Comparison of ENCODE assay signal across 14 mouse cellular contexts in genomic region chr17:67889481-67890325, GRCm38 (mm10).
DNase-seq lines count a peak whose midpoint lies in the region; ATAC-seq and TF ChIP-seq lines count a peak whose summit lies in the region.
"Had no signal": no experiment of that assay in that cellular context is flagged by ENCODE, and none has a peak within 500 bp of the region (broad histone marks: within the 10 kb centered on the region; RNA-seq: fewer than 3 reads in every experiment).

No protein-coding gene starts in this region.

- H3K27ac ChIP-seq in gastrocnemius, adult 2 months: peak overlapping the region; percentile 78
- no peak overlapping the region for H3K27ac ChIP-seq in lung, postnatal 0 days (ENCODE audit: low read length)
- H3K27ac ChIP-seq in heart, embryonic 10.5 days: no peak overlapping the region
- H3K27ac ChIP-seq: hindbrain, embryonic 14.5 days; kidney, postnatal 0 days; limb, embryonic 13.5 days; neural tube, embryonic 15.5 days had no signal

- no peak overlapping the region for H3K9ac ChIP-seq in lung, postnatal 0 days (replicated peaks; ENCODE audit: low read depth)
- H3K9ac ChIP-seq: hindbrain, embryonic 14.5 days; limb, embryonic 13.5 days; neural tube, embryonic 15.5 days had no signal

- intact Hi-C loops in gastrocnemius, adult 2 months (cut with DNase I): no loop called here

- no peak for TF ChIP-seq EP300 in lung, postnatal 0 days (IDR thresholded peaks at IDR 0.05)

- no peaks in the 10 kb centered on the region; the same call in 1 of the 2 replicates for H3K4me1 ChIP-seq in lung, postnatal 0 days (ENCODE audit: insufficient read depth, low read depth, low read length)
- H3K4me1 ChIP-seq in heart, embryonic 10.5 days: peaks cover 17% of the 10 kb centered on the region
- H3K4me1 ChIP-seq: limb, embryonic 13.5 days; neural tube, embryonic 15.5 days had no signal

- peak overlapping the region; percentile 46 for H3K4me3 ChIP-seq in gastrocnemius, adult 2 months
- no peak overlapping the region for H3K4me3 ChIP-seq in lung, postnatal 0 days (ENCODE audit: low read depth, low read length)
- no peak overlapping the region for H3K4me3 ChIP-seq in heart, embryonic 10.5 days
- H3K4me3 ChIP-seq: limb, embryonic 13.5 days; neural tube, embryonic 15.5 days had no signal

- 45% methylated on average over 20 of the region's 20 CpGs for WGBS in lung, postnatal 0 days
- 56% methylated on average over 20 of the region's 20 CpGs for WGBS in heart, embryonic 10.5 days

- H3K27me3 ChIP-seq in lung, postnatal 0 days (replicated peaks; ENCODE audit: insufficient read depth, low read length): no peaks in the 10 kb centered on the region
- H3K27me3 ChIP-seq in heart, embryonic 10.5 days (ENCODE audit: insufficient read depth, poor library complexity, severe bottlenecking): no peaks in the 10 kb centered on the region
- H3K27me3 ChIP-seq: limb, embryonic 13.5 days; neural tube, embryonic 15.5 days had no signal

- no peak for TF ChIP-seq CTCF in gastrocnemius, adult 2 months (IDR thresholded peaks at IDR 0.05)
- TF ChIP-seq CTCF in lung, postnatal 0 days (IDR thresholded peaks at IDR 0.05): no peak

- peak; percentile 37 for ATAC-seq in lung, postnatal 0 days

- H3K4me2 ChIP-seq in lung, postnatal 0 days (replicated peaks; ENCODE audit: low read depth, low read length): peak overlapping the region; percentile 17; the same call in 1 of the 2 replicates
- H3K4me2 ChIP-seq: hindbrain, embryonic 14.5 days; limb, embryonic 13.5 days; neural tube, embryonic 15.5 days had no signal

- no peaks in the 10 kb centered on the region for H3K9me3 ChIP-seq in lung, postnatal 0 days (ENCODE audit: low read length)
- H3K9me3 ChIP-seq in heart, embryonic 10.5 days: no peaks in the 10 kb centered on the region
- H3K9me3 ChIP-seq: limb, embryonic 13.5 days; neural tube, embryonic 15.5 days had no signal

- DNase-seq in gastrocnemius, adult 2 months: no peak
- DNase-seq in gastrocnemius, postnatal 25 days: no peak
- no peak for DNase-seq in lung, postnatal 0 days (ENCODE audit: low spot score)
- DNase-seq in lung, postnatal 10 days: no peak
- DNase-seq in heart, embryonic 10.5 days (ENCODE audit: low spot score): peak; percentile 70
- DNase-seq in retina, postnatal 1 day: peak; percentile 49
- DNase-seq in yolk sac, embryonic 10.5 days (ENCODE audit: low spot score): no peak
- DNase-seq in right cerebral cortex, adult 18-20 months: no peak
- DNase-seq: cerebellum, postnatal 10 days; right cerebral cortex, postnatal 25 days had no signal

- H3K36me3 ChIP-seq in lung, postnatal 0 days (ENCODE audit: insufficient read depth, low read length): no peaks in the 10 kb centered on the region
- H3K36me3 ChIP-seq in heart, embryonic 10.5 days: peaks cover 16% of the 10 kb centered on the region
- H3K36me3 ChIP-seq: neural tube, embryonic 15.5 days had no signal

Comparison
In these comparisons a context has a peak if more than half of its experiments do, and no peak if none do; other contexts are left out.
1. DNase-seq: peak in heart, embryonic 10.5 days (single experiment) and retina, postnatal 1 day (single experiment); none in gastrocnemius, adult 2 months (single experiment), gastrocnemius, postnatal 25 days (single experiment), lung, postnatal 0 days (single experiment), lung, postnatal 10 days (single experiment), yolk sac, embryonic 10.5 days (single experiment) and right cerebral cortex, adult 18-20 months (single experiment).